Mouse (Mus musculus) CH12.LX (cell line): ENCODE measurements around the gene Kif1c.

ENCODE experiments used
- CTCF ChIP-seq, 2 experiments: IDR thresholded peaks in 1 of 2; conservative IDR thresholded peaks in 1 of 2; 2 replicates each; pipeline ENCODE4 v1.5.1; 2011 to 2012; ENCODE audit warnings: low read depth in 2 of 2, low read length in 2 of 2, improper control_type of control experiment in 1 of 2, inconsistent platforms in 1 of 2, mild to moderate bottlenecking in 1 of 2, moderate library complexity in 1 of 2
- ELF1 ChIP-seq: IDR thresholded peaks from 2 replicates; pipeline ENCODE4 v1.6.1; 2014; ENCODE audit warnings: low read depth, mild to moderate bottlenecking, inconsistent platforms, low read length, improper control_type of control experiment
- GABPA ChIP-seq: IDR thresholded peaks from 2 replicates; pipeline ENCODE4 v1.6.1; 2012; ENCODE audit warnings: low read depth, low read length, improper control_type of control experiment, inconsistent platforms; ENCODE audit not compliant: insufficient replicate concordance
- HCFC1 ChIP-seq: IDR thresholded peaks from 2 replicates; pipeline ENCODE4 v1.6.1; 2012; ENCODE audit warnings: low read depth, mild to moderate bottlenecking, inconsistent platforms, low read length, improper control_type of control experiment
- MEF2A ChIP-seq: IDR thresholded peaks from 2 replicates; pipeline ENCODE4 v1.6.1; 2014; ENCODE audit warnings: low read depth, mild to moderate bottlenecking, inconsistent platforms, low read length, improper control_type of control experiment, borderline replicate concordance
- POLR2A ChIP-seq: IDR thresholded peaks from 2 replicates; pipeline ENCODE4 v1.6.1; 2011; ENCODE audit warnings: low read depth, mild to moderate bottlenecking, improper control_type of control experiment, low read length
- POLR2AphosphoS2 ChIP-seq: IDR thresholded peaks from 2 replicates; pipeline ENCODE4 v1.6.1; 2011; ENCODE audit warnings: low read depth, low read length, improper control_type of control experiment
- RCOR1 ChIP-seq: conservative IDR thresholded peaks from 2 replicates; pipeline ENCODE4 v1.6.1; 2012; ENCODE audit warnings: low read depth, mild to moderate bottlenecking, inconsistent platforms, low read length, improper control_type of control experiment
- SIN3A ChIP-seq: IDR thresholded peaks from 2 replicates; pipeline ENCODE4 v1.6.1; 2012; ENCODE audit warnings: low read length, improper control_type of control experiment, inconsistent platforms
- USF1 ChIP-seq: IDR thresholded peaks from 2 replicates; pipeline ENCODE4 v1.6.1; 2014; ENCODE audit warnings: low read depth, mild to moderate bottlenecking, inconsistent platforms, low read length, improper control_type of control experiment
- USF2 ChIP-seq: conservative IDR thresholded peaks from 2 replicates; pipeline ENCODE4 v1.6.1; 2011; ENCODE audit warnings: low read depth, low read length, improper control_type of control experiment
- ZC3H11A ChIP-seq: IDR thresholded peaks from 2 replicates; pipeline ENCODE4 v1.6.1; 2012; ENCODE audit warnings: low read depth, mild to moderate bottlenecking, inconsistent platforms, low read length, improper control_type of control experiment
- ZKSCAN1 ChIP-seq: IDR thresholded peaks from 2 replicates; pipeline ENCODE4 v1.6.1; 2012; ENCODE audit warnings: low read depth, inconsistent platforms, low read length, improper control_type of control experiment, borderline replicate concordance

GRCm38 (mm10) chr11:70737749-70738148 lies 37.4 kb downstream of the Kif1c start:
- no peak for TF ChIP-seq ZKSCAN1
- no peak for TF ChIP-seq POLR2A
- TF ChIP-seq USF2 = no peak
- TF ChIP-seq ZC3H11A = no peak
- no peak for TF ChIP-seq CTCF (conservative IDR thresholded peaks at IDR 0.05 in 1 of 2, IDR thresholded peaks at IDR 0.05 in 1 of 2; ENCODE audit: low read depth in 2 of 2, low read length in 2 of 2)
- TF ChIP-seq ELF1 = no peak
- no peak for TF ChIP-seq RCOR1
- no peak for TF ChIP-seq POLR2AphosphoS2
- TF ChIP-seq USF1 = no peak
- no peak for TF ChIP-seq MEF2A
- no peak for TF ChIP-seq GABPA
- no peak for TF ChIP-seq HCFC1
- no peak for TF ChIP-seq SIN3A
